Mouse (Mus musculus) MEL (cell line): ENCODE data around the gene Slc45a2. TPM values are rescaled to one million over a fixed set of nuclear protein-coding genes. Genes with fewer than 3 reads are reported as not detected.

Source experiments
- DNase-seq: peaks from one replicate; pipeline ENCODE4 v3.0.0; 2011; ENCODE audit warnings: low read depth, low spot score
- H3K27ac ChIP-seq: 2 replicates; pipeline ENCODE4 v1.5.1; 2012; ENCODE audit warnings: low read depth, mild to moderate bottlenecking, control low read depth, low read length, moderate library complexity; ENCODE audit not compliant: control insufficient read depth
- H3K27me3 ChIP-seq, 2 experiments: fragments of 150-350 bp in 1 of 2; sonication (generic) in 1 of 2; 2 replicates each; pipeline ENCODE4 v1.6.1; 2012; ENCODE audit warnings: low read length in 2 of 2, mild to moderate bottlenecking in 2 of 2, improper control_type of control experiment in 1 of 2, moderate library complexity in 1 of 2; ENCODE audit not compliant: insufficient read depth in 2 of 2, control insufficient read depth in 1 of 2
- H3K36me3 ChIP-seq, 2 experiments: 2 replicates each; pipeline ENCODE4 v1.6.1; 2012 to 2014; ENCODE audit warnings: low read length in 2 of 2, improper control_type of control experiment in 1 of 2, inconsistent platforms in 1 of 2, mild to moderate bottlenecking in 1 of 2; ENCODE audit not compliant: insufficient read depth in 2 of 2, control insufficient read depth in 1 of 2
- H3K4me1 ChIP-seq, 2 experiments: fragments of 150-350 bp in 1 of 2; sonication (generic) in 1 of 2; 2 replicates each; pipeline ENCODE4 v1.6.1; 2012; ENCODE audit warnings: low read length in 2 of 2, improper control_type of control experiment in 1 of 2, mild to moderate bottlenecking in 1 of 2; ENCODE audit not compliant: insufficient read depth in 2 of 2, control insufficient read depth in 1 of 2
- H3K4me3 ChIP-seq, 2 experiments: fragments of 150-350 bp in 1 of 2; sonication (generic) in 1 of 2; 2 replicates each; pipeline ENCODE4 v1.5.1; 2012; ENCODE audit warnings: low read depth in 2 of 2, low read length in 2 of 2, mild to moderate bottlenecking in 2 of 2, moderate library complexity in 2 of 2, control low read depth in 1 of 2, improper control_type of control experiment in 1 of 2; ENCODE audit not compliant: control insufficient read depth in 1 of 2, insufficient read depth in 1 of 2
- H3K79me2 ChIP-seq: 2 replicates; pipeline ENCODE4 v1.6.1; 2012; ENCODE audit warnings: mild to moderate bottlenecking, low read length, moderate library complexity; ENCODE audit not compliant: control insufficient read depth, poor library complexity, insufficient read depth
- H3K9ac ChIP-seq: 2 replicates; pipeline ENCODE4 v1.6.1; 2012; ENCODE audit warnings: low read depth, mild to moderate bottlenecking, control low read depth, low read length, moderate library complexity; ENCODE audit not compliant: control insufficient read depth, poor library complexity, severe bottlenecking
- H3K9me3 ChIP-seq: fragments of 150-350 bp; sonication (generic); replicated peaks from 2 replicates; pipeline ENCODE4 v1.6.1; 2012; ENCODE audit warnings: mild to moderate bottlenecking, low read length, improper control_type of control experiment, moderate library complexity; ENCODE audit not compliant: insufficient read depth
- CHD1 ChIP-seq: IDR thresholded peaks from 2 replicates; pipeline ENCODE4 v1.6.1; 2012; ENCODE audit warnings: low read depth, mild to moderate bottlenecking, inconsistent platforms, low read length, improper control_type of control experiment
- JUND ChIP-seq: IDR thresholded peaks from 2 replicates; pipeline ENCODE4 v1.6.1; 2011; ENCODE audit warnings: low read depth, mild to moderate bottlenecking, improper control_type of control experiment, low read length
- KAT2A ChIP-seq: conservative IDR thresholded peaks from 2 replicates; pipeline ENCODE4 v1.6.1; 2012; ENCODE audit warnings: low read depth, low read length, improper control_type of control experiment, inconsistent platforms
- NELFE ChIP-seq: IDR thresholded peaks from 2 replicates; pipeline ENCODE4 v1.6.1; 2011; ENCODE audit warnings: low read depth, low read length, improper control_type of control experiment
- USF2 ChIP-seq, 2 experiments: IDR thresholded peaks; 2 replicates each; pipeline ENCODE4 v1.6.1; 2011 to 2012; ENCODE audit warnings: improper control_type of control experiment in 2 of 2, low read length in 2 of 2, borderline replicate concordance in 1 of 2, inconsistent platforms in 1 of 2, low read depth in 1 of 2, mild to moderate bottlenecking in 1 of 2; ENCODE audit not compliant: insufficient read depth in 1 of 2
- ZKSCAN1 ChIP-seq: IDR thresholded peaks from 2 replicates; pipeline ENCODE4 v1.6.1; 2012; ENCODE audit warnings: low read depth, mild to moderate bottlenecking, inconsistent platforms, low read length, improper control_type of control experiment, moderate library complexity
- polyA plus RNA-seq, 2 experiments: library from polyadenylated mRNA; stranded (reverse) in 1 of 2; unstranded in 1 of 2; fragments of >175 nt in 1 of 2; fragments of >200 nt in 1 of 2; gene quantifications; 2 replicates each; pipeline versions ENCODE4 v1.2.1 to v1.2.4; 2012; ENCODE audit warnings: low replicate concordance in 2 of 2, low read depth in 1 of 2; ENCODE audit not compliant: insufficient read length in 2 of 2, insufficient read depth in 1 of 2, missing spikeins in 1 of 2
- total RNA-seq: library from RNA; depleted of rRNA; stranded (reverse); fragments of 300-350 nt; gene quantifications from 2 replicates; pipeline ENCODE4 v1.2.3, GENCODE M21; 2012; rRNA removed

Gene Slc45a2
- total and polyA plus RNA-seq, 3 experiments: not detected

GRCm38 (mm10) chr15:11067891-11068290 is 67.4 kb downstream of the Slc45a2 start:
- Histone ChIP-seq H3K4me1 (no peaks in the 10 kb centered on the region), H3K79me2 (no peaks in the 10 kb centered on the region), H3K9me3 (no peaks in the 10 kb centered on the region), H3K4me3 (no peak overlapping the region), H3K9ac (no peak overlapping the region), H3K27ac (no peak overlapping the region), H3K27me3 (no peaks in the 10 kb centered on the region), H3K36me3 (no peaks in the 10 kb centered on the region)
- no peak for DNase-seq
- no peak for TF ChIP-seq CHD1

DNA sequence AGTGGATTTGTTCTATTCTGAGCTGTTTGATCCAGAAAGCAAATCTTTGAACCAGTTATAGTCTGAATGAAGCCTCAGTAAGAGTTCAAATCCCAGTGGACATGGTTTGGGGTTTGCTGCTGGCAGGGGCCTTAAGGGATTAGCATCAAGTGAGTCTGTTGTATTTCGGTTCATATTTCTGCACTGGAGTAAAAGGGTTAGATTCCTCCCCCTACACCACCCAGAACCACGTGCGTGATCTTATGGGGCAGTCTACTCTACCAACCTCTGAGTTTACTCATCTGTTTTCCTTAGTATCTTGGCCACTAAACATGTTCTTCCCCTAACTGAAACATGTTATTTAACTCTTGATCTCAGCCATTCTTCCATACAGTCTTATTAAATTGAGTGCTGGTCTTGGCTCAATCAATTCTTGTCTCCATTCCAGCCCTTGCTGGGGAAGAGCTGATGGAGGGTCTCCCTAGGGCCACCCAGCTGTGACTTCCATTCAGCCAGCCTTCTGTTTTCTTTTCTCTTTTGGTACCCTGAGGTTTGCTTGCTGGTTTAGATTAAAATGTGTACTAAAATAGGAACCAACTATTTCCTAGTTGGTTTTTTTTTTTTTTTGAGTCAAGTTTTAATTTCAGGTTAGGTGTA is 75.3 kb downstream of the Slc45a2 start:
- Histone ChIP-seq H3K27ac (no peak overlapping the region), H3K9ac (no peak overlapping the region), H3K79me2 (no peaks in the 10 kb centered on the region)
- no peak for TF ChIP-seq USF2 (IDR thresholded peaks at IDR 0.05; ENCODE audit: borderline replicate concordance in 1 of 2, insufficient read depth in 1 of 2, low read depth in 1 of 2, low read length in 2 of 2)
- no peak for TF ChIP-seq KAT2A
- no peak for TF ChIP-seq NELFE
- no peak for TF ChIP-seq ZKSCAN1
- no peak for TF ChIP-seq JUND
- TF ChIP-seq, all 39 proteins: peak for 0
- DNase-seq: no peak
- no peak overlapping the region for H3K4me3 ChIP-seq
- H3K4me1 ChIP-seq: no peaks in the 10 kb centered on the region
- no peaks in the 10 kb centered on the region for H3K9me3 ChIP-seq
- H3K27me3 ChIP-seq: no peaks in the 10 kb centered on the region
- no peaks in the 10 kb centered on the region for H3K36me3 ChIP-seq

Other genes with a start within 250 kb of the Slc45a2 start
- gene C1qtnf3, start 48.4 kb upstream of the Slc45a2 start, total RNA-seq: not detected in 2 replicates
- not detected for gene C1qtnf3, start 48.4 kb upstream of the Slc45a2 start, polyA plus RNA-seq
- gene Amacr, start 19.0 kb upstream of the Slc45a2 start, total RNA-seq: not detected in 2 replicates
- not detected for gene Amacr, start 19.0 kb upstream of the Slc45a2 start, polyA plus RNA-seq
- not detected in 2 replicates for gene Rxfp3, start 37.3 kb downstream of the Slc45a2 start, total RNA-seq
- not detected for gene Rxfp3, start 37.3 kb downstream of the Slc45a2 start, polyA plus RNA-seq
- gene Adamts12, start 64.1 kb downstream of the Slc45a2 start, total RNA-seq: not detected in 2 replicates
- not detected for gene Adamts12, start 64.1 kb downstream of the Slc45a2 start, polyA plus RNA-seq